Mouse (Mus musculus): ENCODE measurements around the gene Hspe1. TPM values are rescaled to one million over a fixed set of nuclear protein-coding genes. Genes with fewer than 3 reads are reported as not detected.

Gene Hspe1
- polyA plus RNA-seq, 2 experiments = 288 to 381 TPM

GRCm38 (mm10) chr1:55082106-55082505 lies 5.8 kb upstream of the Hspe1 start:
- Histone ChIP-seq H3K27ac (replicated peaks; ENCODE audit: low read depth, low read length) (no peak overlapping the region), H3K4me1 (ENCODE audit: control insufficient read depth, insufficient read depth, low read length) (peaks cover 13% of the 10 kb centered on the region), H3K4me2 (replicated peaks; ENCODE audit: low read depth, low read length, severe bottlenecking) (no peak overlapping the region), H3K4me3 (replicated peaks; ENCODE audit: low read length) (no peak overlapping the region), H3K36me3 (ENCODE audit: control insufficient read depth, insufficient read depth, low read length) (peaks cover 76% of the 10 kb centered on the region), H3K9me3 (ENCODE audit: control insufficient read depth, low read length) (no peaks in the 10 kb centered on the region), H3K27me3 (ENCODE audit: control insufficient read depth, insufficient read depth, low read length) (no peaks in the 10 kb centered on the region), H3K9ac (ENCODE audit: low read depth, low read length, severe bottlenecking) (no peak overlapping the region)
- WGBS = 64% methylated on average over 1 of the region's 1 CpGs
- ATAC-seq (ENCODE audit: low FRiP score, low read depth) (no peak), DNase-seq (ENCODE audit: low spot score) (no peak)
- no peak for TF ChIP-seq POLR2A (IDR thresholded peaks at IDR 0.05; ENCODE audit: borderline replicate concordance, extremely low read depth, insufficient read depth, insufficient read length)

DNA sequence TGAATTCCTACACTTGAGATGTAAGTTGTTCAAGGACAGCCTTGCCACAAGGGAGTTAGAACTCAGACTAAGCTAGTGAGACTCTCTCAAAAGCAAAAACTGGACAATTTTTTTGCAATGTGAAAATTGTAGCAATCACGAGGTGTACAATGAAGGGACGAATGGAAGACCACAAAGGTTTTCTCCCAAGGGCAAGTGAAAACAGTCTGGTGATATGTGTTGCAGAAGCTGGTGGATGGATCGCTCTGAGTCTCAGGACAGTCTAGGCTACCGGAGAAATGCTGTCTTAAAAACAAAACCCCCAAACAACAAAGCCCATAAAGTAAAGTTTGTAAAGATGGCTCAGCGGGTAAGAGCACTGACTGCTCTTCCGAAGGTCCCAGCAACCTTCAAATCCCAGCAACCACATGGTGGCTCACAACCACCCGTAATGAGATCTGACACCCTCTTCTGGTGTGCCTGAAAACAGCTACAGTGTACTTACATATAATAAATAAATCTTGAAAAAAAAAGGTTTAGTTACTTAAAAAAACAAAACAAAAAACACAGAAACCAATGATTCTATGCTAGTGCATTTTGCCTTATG lies 2.1 kb upstream of the Hspe1 start:
- no peaks in the 10 kb centered on the region for H3K27me3 ChIP-seq (ENCODE audit: control insufficient read depth, insufficient read depth, low read length)
- DNase-seq (ENCODE audit: low spot score) (no peak), ATAC-seq (ENCODE audit: low FRiP score, low read depth) (no peak)
- peak overlapping the region; percentile 90 for H3K4me3 ChIP-seq (replicated peaks; ENCODE audit: low read length)
- H3K9me3 ChIP-seq (ENCODE audit: control insufficient read depth, low read length) = no peaks in the 10 kb centered on the region
- peaks cover 19% of the 10 kb centered on the region for H3K4me1 ChIP-seq (ENCODE audit: control insufficient read depth, insufficient read depth, low read length)
- no peak for TF ChIP-seq POLR2A (IDR thresholded peaks at IDR 0.05; ENCODE audit: borderline replicate concordance, extremely low read depth, insufficient read depth, insufficient read length)
- H3K36me3 ChIP-seq (ENCODE audit: control insufficient read depth, insufficient read depth, low read length) = peaks cover 46% of the 10 kb centered on the region
- peak overlapping the region; percentile 90 for H3K4me2 ChIP-seq (replicated peaks; ENCODE audit: low read depth, low read length, severe bottlenecking)
- H3K9ac ChIP-seq (ENCODE audit: low read depth, low read length, severe bottlenecking) = no peak overlapping the region
- 52% methylated on average over 7 of the region's 7 CpGs for WGBS
- H3K27ac ChIP-seq (replicated peaks; ENCODE audit: low read depth, low read length) = no peak overlapping the region

DNA sequence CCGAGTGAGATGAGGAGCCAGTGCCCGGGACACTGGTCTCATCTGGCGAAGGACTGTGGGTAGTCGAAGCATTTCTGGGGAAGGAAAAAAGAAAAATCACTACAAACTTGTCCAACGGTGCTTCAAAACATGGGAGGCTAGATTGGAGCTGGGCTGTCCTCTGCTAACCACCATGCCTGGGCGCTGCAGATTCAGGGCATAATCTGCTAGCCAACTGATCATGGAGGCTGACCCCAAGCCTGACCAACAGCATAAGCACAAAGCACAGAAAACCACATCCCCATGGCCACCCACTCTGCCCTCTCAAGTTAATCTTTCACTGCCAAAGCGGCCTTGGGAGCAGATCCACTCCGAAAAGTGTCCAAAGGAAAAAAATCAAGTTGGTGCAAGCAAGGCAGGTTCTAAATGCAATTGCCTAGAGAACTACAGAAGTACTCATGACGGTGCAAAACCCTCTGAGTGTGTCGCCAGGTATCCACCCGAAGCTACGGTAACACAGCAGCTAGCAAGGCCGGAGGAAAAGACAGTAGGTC lies 998 bp upstream of the Hspe1 start:
- peak overlapping the region; percentile 90 for H3K4me3 ChIP-seq (replicated peaks; ENCODE audit: low read length)
- TF ChIP-seq POLR2A (IDR thresholded peaks at IDR 0.05; ENCODE audit: borderline replicate concordance, extremely low read depth, insufficient read depth, insufficient read length) = no peak
- peak overlapping the region; percentile 90 for H3K4me2 ChIP-seq (replicated peaks; ENCODE audit: low read depth, low read length, severe bottlenecking)
- ATAC-seq (ENCODE audit: low FRiP score, low read depth) = no peak
- H3K4me1 ChIP-seq (ENCODE audit: control insufficient read depth, insufficient read depth, low read length) = peaks cover 19% of the 10 kb centered on the region
- no peaks in the 10 kb centered on the region for H3K9me3 ChIP-seq (ENCODE audit: control insufficient read depth, low read length)
- no peak for DNase-seq (ENCODE audit: low spot score)
- 1% methylated on average over 13 of the region's 13 CpGs for WGBS
- peaks cover 42% of the 10 kb centered on the region for H3K36me3 ChIP-seq (ENCODE audit: control insufficient read depth, insufficient read depth, low read length)
- peak overlapping the region; percentile 95 for H3K9ac ChIP-seq (ENCODE audit: low read depth, low read length, severe bottlenecking)
- H3K27ac ChIP-seq (replicated peaks; ENCODE audit: low read depth, low read length) = peak overlapping the region; percentile 95
- H3K27me3 ChIP-seq (ENCODE audit: control insufficient read depth, insufficient read depth, low read length) = no peaks in the 10 kb centered on the region

DNA sequence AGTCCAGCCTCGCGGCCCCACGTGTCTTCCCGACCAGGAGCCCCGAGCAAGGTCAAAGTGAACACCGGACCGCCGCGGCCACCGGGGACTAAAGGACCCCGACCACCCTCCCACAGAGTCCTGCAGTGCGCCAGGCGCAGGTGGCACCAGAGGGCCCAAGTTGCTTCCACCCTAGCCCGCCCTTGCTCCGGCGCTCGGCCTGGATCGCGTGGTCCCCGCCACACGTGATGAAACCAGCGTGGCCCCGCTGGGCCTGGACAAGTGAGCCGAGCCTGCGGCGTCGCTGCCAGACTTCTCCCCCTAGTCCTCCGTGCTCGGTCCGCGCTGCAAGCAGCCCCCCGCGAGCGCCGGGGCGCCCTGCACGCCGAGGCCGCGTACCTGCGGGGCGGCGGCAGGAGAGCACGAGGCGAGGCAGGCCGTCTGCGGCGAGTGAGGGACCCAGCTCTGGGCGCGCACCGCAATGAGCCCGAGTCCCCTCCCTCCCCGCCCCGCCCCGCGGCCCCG lies 479 bp upstream of the Hspe1 start:
- Histone ChIP-seq H3K4me3 (replicated peaks; ENCODE audit: low read length) (peak overlapping the region; percentile 90), H3K9me3 (ENCODE audit: control insufficient read depth, low read length) (no peaks in the 10 kb centered on the region), H3K27me3 (ENCODE audit: control insufficient read depth, insufficient read depth, low read length) (no peaks in the 10 kb centered on the region), H3K36me3 (ENCODE audit: control insufficient read depth, insufficient read depth, low read length) (peaks cover 42% of the 10 kb centered on the region), H3K4me2 (replicated peaks; ENCODE audit: low read depth, low read length, severe bottlenecking) (peak overlapping the region; percentile 90), H3K27ac (replicated peaks; ENCODE audit: low read depth, low read length) (peak overlapping the region; percentile 95), H3K9ac (ENCODE audit: low read depth, low read length, severe bottlenecking) (peak overlapping the region; percentile 95), H3K4me1 (ENCODE audit: control insufficient read depth, insufficient read depth, low read length) (peaks cover 19% of the 10 kb centered on the region)
- peak; percentile 35; the same call in 1 of the 2 replicates for ATAC-seq (ENCODE audit: low FRiP score, low read depth)
- WGBS = 1% methylated on average over 28 of the region's 57 CpGs
- no peak for DNase-seq (ENCODE audit: low spot score)
- TF ChIP-seq POLR2A (IDR thresholded peaks at IDR 0.05; ENCODE audit: borderline replicate concordance, extremely low read depth, insufficient read depth, insufficient read length) = 0 out of 2 replicates have a peak, but pooled peaks have one; percentile 52

DNA sequence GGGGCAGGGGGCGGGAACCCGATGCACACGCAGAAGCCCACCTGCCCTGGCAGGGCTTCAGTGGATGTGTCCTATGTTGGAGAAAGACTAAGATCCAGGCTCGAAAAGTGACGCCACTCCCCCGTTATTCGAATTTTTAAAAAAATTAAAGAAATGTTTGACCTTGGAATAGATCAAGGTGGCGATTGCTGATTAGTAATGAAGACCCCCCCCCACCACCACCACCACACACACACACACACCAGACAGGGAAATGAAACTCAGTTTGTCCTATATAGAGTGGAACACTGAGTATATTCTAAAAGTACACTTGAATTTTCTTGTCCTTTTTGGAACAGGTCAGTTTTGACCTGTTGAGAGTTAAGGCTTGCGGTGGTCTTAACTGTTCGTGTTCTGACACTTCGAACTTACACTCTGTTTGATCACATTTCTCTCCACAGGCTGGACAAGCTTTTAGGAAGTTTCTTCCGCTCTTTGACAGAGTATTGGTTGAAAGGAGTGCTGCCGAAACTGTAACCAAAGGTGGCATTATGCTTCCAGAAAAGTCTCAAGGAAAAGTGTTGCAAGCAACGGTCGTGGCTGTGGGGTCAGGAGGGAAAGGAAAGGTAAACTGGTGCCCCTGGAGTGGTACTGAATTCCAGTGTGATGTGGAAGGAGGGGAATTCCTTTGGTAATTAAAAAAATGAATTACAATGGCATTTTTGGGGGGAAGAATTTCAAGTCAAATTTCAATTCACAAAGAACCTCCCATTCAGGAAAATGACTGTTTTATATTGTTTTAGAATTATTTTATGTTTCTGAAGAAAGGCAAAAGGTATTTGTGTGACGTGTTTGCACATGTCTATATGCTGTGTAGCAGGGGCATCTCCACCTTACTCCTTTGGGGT lies 922 bp downstream of the Hspe1 start:
- no peak for ATAC-seq (ENCODE audit: low FRiP score, low read depth)
- Histone ChIP-seq H3K36me3 (ENCODE audit: control insufficient read depth, insufficient read depth, low read length) (peaks cover 30% of the 10 kb centered on the region), H3K27ac (replicated peaks; ENCODE audit: low read depth, low read length) (peak overlapping the region; percentile 95)

More for the DNA sequence above, 922 bp downstream of the Hspe1 start:
- no peaks in the 10 kb centered on the region for H3K9me3 ChIP-seq (ENCODE audit: control insufficient read depth, low read length)
- no peak for TF ChIP-seq POLR2A (IDR thresholded peaks at IDR 0.05; ENCODE audit: borderline replicate concordance, extremely low read depth, insufficient read depth, insufficient read length)
- H3K4me3 ChIP-seq (replicated peaks; ENCODE audit: low read length) = peak overlapping the region; percentile 90
- DNase-seq (ENCODE audit: low spot score) = no peak
- no peaks in the 10 kb centered on the region for H3K27me3 ChIP-seq (ENCODE audit: control insufficient read depth, insufficient read depth, low read length)
- H3K9ac ChIP-seq (ENCODE audit: low read depth, low read length, severe bottlenecking) = peak overlapping the region; percentile 95
- WGBS = 6% methylated on average over 16 of the region's 16 CpGs
- peak overlapping the region; percentile 90 for H3K4me2 ChIP-seq (replicated peaks; ENCODE audit: low read depth, low read length, severe bottlenecking)
- peaks cover 19% of the 10 kb centered on the region for H3K4me1 ChIP-seq (ENCODE audit: control insufficient read depth, insufficient read depth, low read length)

All from limb, embryonic 14.5 days (tissue).